Mouse (Mus musculus): ENCODE results near the gene Fbln2. TPM values are rescaled to one million over a fixed set of nuclear protein-coding genes. Genes with fewer than 3 reads are reported as not detected.
"Not testable (repeated sequence)": the region's sequence is repeated elsewhere in the genome, so short reads cannot be mapped to it uniquely, and the experiment has no call there.

Fbln2 gene
- 179 and 200 TPM in 2 replicates for polyA plus RNA-seq (2016; fragmentation: Nextera tagmentation; extraction: Ambion mirVana)

- H3K36me3 ChIP-seq; H3K9me3 ChIP-seq; H3K27me3 ChIP-seq; ATAC-seq (ENCODE audit: insufficient number of reproducible peaks, insufficient read depth, low FRiP score, low TSS enrichment): not testable (repeated sequence)
- Histone ChIP-seq H3K27ac (peak within 1 kb of the TSS; percentile 69), H3K4me3 (peak within 1 kb of the TSS; percentile 56), H3K4me2 (replicated peaks) (peak within 1 kb of the TSS; percentile 77), H3K4me1 (peaks cover 56% of the 10 kb centered on the region), H3K9ac (peak within 1 kb of the TSS; percentile 70)
These were observed at the start of gene Fbln2 for GRCm38 (mm10) chr6:91212155-91212554. Gene Fbln2, plus strand, starts transcription at chr6:91212455.

GRCm38 (mm10) chr6:91163195-91163911, 48.9 kb upstream of the Fbln2 start:
- no peaks in the 10 kb centered on the region for H3K9me3 ChIP-seq
- no peak overlapping the region for H3K9ac ChIP-seq
- peaks cover 24% of the 10 kb centered on the region for H3K4me1 ChIP-seq
- WGBS = 80% methylated on average over 5 of the region's 5 CpGs
- ATAC-seq (ENCODE audit: insufficient number of reproducible peaks, insufficient read depth, low FRiP score, low TSS enrichment) = no peak
- no peak overlapping the region for H3K27ac ChIP-seq
- no peak overlapping the region for H3K4me2 ChIP-seq (replicated peaks)
- H3K36me3 ChIP-seq = 0 out of 2 replicates have a peak, but pooled peaks cover 4% of the 10 kb centered on the region
- no peaks in the 10 kb centered on the region for H3K27me3 ChIP-seq
- H3K4me3 ChIP-seq = no peak overlapping the region

- Histone ChIP-seq H3K27me3 (no peaks in the 10 kb centered on the region), H3K27ac (no peak overlapping the region), H3K9ac (no peak overlapping the region), H3K4me3 (no peak overlapping the region), H3K9me3 (no peaks in the 10 kb centered on the region), H3K4me2 (replicated peaks) (no peak overlapping the region), H3K4me1 (peaks cover 12% of the 10 kb centered on the region), H3K36me3 (peaks cover 11% of the 10 kb centered on the region)
- ATAC-seq (ENCODE audit: insufficient number of reproducible peaks, insufficient read depth, low FRiP score, low TSS enrichment) = no peak
- 79% methylated on average over 2 of the region's 2 CpGs for WGBS
These were observed 47.7 kb upstream of the Fbln2 start for GRCm38 (mm10) chr6:91164584-91164983.

- 34% methylated on average over 3 of the region's 3 CpGs for WGBS
- H3K4me3 ChIP-seq = no peak overlapping the region
- H3K27ac ChIP-seq = no peak overlapping the region
- no peak overlapping the region for H3K9ac ChIP-seq
- peaks cover 11% of the 10 kb centered on the region for H3K36me3 ChIP-seq
- no peaks in the 10 kb centered on the region for H3K9me3 ChIP-seq
- no peaks in the 10 kb centered on the region for H3K27me3 ChIP-seq
- no peak for ATAC-seq (ENCODE audit: insufficient number of reproducible peaks, insufficient read depth, low FRiP score, low TSS enrichment)
- peaks cover 8% of the 10 kb centered on the region for H3K4me1 ChIP-seq
- H3K4me2 ChIP-seq (replicated peaks) = no peak overlapping the region
These were observed 47.0 kb upstream of the Fbln2 start for GRCm38 (mm10) chr6:91165210-91165609.

- Histone ChIP-seq H3K9me3 (no peaks in the 10 kb centered on the region), H3K4me2 (replicated peaks) (no peak overlapping the region), H3K4me3 (no peak overlapping the region), H3K36me3 (peaks cover 21% of the 10 kb centered on the region), H3K4me1 (no peaks in the 10 kb centered on the region), H3K9ac (no peak overlapping the region), H3K27me3 (no peaks in the 10 kb centered on the region), H3K27ac (no peak overlapping the region)
- no peak for ATAC-seq (ENCODE audit: insufficient number of reproducible peaks, insufficient read depth, low FRiP score, low TSS enrichment)
- 53% methylated on average over 3 of the region's 3 CpGs for WGBS
These were observed 44.4 kb upstream of the Fbln2 start for GRCm38 (mm10) chr6:91167828-91168227.

GRCm38 (mm10) chr6:91169129-91169528, 43.1 kb upstream of the Fbln2 start:
- no peak for ATAC-seq (ENCODE audit: insufficient number of reproducible peaks, insufficient read depth, low FRiP score, low TSS enrichment)
- no peaks in the 10 kb centered on the region for H3K9me3 ChIP-seq
- no peak overlapping the region for H3K4me2 ChIP-seq (replicated peaks)
- H3K4me1 ChIP-seq = no peaks in the 10 kb centered on the region
- H3K27me3 ChIP-seq = no peaks in the 10 kb centered on the region
- H3K9ac ChIP-seq = no peak overlapping the region
- peaks cover 26% of the 10 kb centered on the region for H3K36me3 ChIP-seq
- no peak overlapping the region for H3K4me3 ChIP-seq
- no peak overlapping the region for H3K27ac ChIP-seq
- 92% methylated on average over 8 of the region's 8 CpGs for WGBS

- no peak for ATAC-seq (ENCODE audit: insufficient number of reproducible peaks, insufficient read depth, low FRiP score, low TSS enrichment)
- Histone ChIP-seq H3K4me3 (no peak overlapping the region), H3K9me3 (no peaks in the 10 kb centered on the region), H3K4me2 (replicated peaks) (no peak overlapping the region), H3K27ac (no peak overlapping the region), H3K4me1 (no peaks in the 10 kb centered on the region), H3K9ac (no peak overlapping the region), H3K36me3 (peaks cover 28% of the 10 kb centered on the region), H3K27me3 (no peaks in the 10 kb centered on the region)
- WGBS = 80% methylated on average over 3 of the region's 3 CpGs
These were observed 40.8 kb upstream of the Fbln2 start for GRCm38 (mm10) chr6:91171396-91171895.

GRCm38 (mm10) chr6:91172381-91172780, 39.9 kb upstream of the Fbln2 start:
- Histone ChIP-seq H3K9ac (no peak overlapping the region), H3K4me2 (replicated peaks) (no peak overlapping the region), H3K9me3 (no peaks in the 10 kb centered on the region), H3K4me1 (no peaks in the 10 kb centered on the region), H3K4me3 (no peak overlapping the region), H3K27me3 (no peaks in the 10 kb centered on the region), H3K36me3 (peaks cover 28% of the 10 kb centered on the region), H3K27ac (no peak overlapping the region)
- 70% methylated on average over 2 of the region's 2 CpGs for whole genome bisulfite sequencing
- ATAC-seq (ENCODE audit: insufficient number of reproducible peaks, insufficient read depth, low FRiP score, low TSS enrichment) = no peak

- Histone ChIP-seq H3K4me1 (no peaks in the 10 kb centered on the region), H3K27me3 (no peaks in the 10 kb centered on the region), H3K4me3 (no peak overlapping the region), H3K4me2 (replicated peaks) (no peak overlapping the region), H3K9me3 (no peaks in the 10 kb centered on the region), H3K27ac (no peak overlapping the region), H3K36me3 (peaks cover 28% of the 10 kb centered on the region), H3K9ac (no peak overlapping the region)
- ATAC-seq (ENCODE audit: insufficient number of reproducible peaks, insufficient read depth, low FRiP score, low TSS enrichment) = 0 out of 2 replicates have a peak, but pooled peaks have one; percentile 26
- 49% methylated on average over 7 of the region's 7 CpGs for WGBS
These were observed 38.9 kb upstream of the Fbln2 start for GRCm38 (mm10) chr6:91173221-91173880.

GRCm38 (mm10) chr6:91174211-91174610, 38.0 kb upstream of the Fbln2 start:
- H3K27ac ChIP-seq = no peak overlapping the region
- H3K36me3 ChIP-seq = peaks cover 21% of the 10 kb centered on the region
- WGBS = 65% methylated on average over 3 of the region's 3 CpGs
- H3K4me3 ChIP-seq = no peak overlapping the region
- ATAC-seq (ENCODE audit: insufficient number of reproducible peaks, insufficient read depth, low FRiP score, low TSS enrichment) = no peak
- no peaks in the 10 kb centered on the region for H3K4me1 ChIP-seq
- H3K9ac ChIP-seq = no peak overlapping the region
- no peaks in the 10 kb centered on the region for H3K9me3 ChIP-seq
- no peak overlapping the region for H3K4me2 ChIP-seq (replicated peaks)
- no peaks in the 10 kb centered on the region for H3K27me3 ChIP-seq

GRCm38 (mm10) chr6:91180767-91181171, 31.5 kb upstream of the Fbln2 start:
- no peak overlapping the region for H3K9ac ChIP-seq
- no peaks in the 10 kb centered on the region for H3K27me3 ChIP-seq
- H3K4me2 ChIP-seq (replicated peaks) = peak overlapping the region; percentile 18; the same call in 1 of the 2 replicates
- H3K4me3 ChIP-seq = no peak overlapping the region
- H3K9me3 ChIP-seq = no peaks in the 10 kb centered on the region
- peak; percentile 71 for ATAC-seq (ENCODE audit: insufficient number of reproducible peaks, insufficient read depth, low FRiP score, low TSS enrichment)
- 23% methylated on average over 9 of the region's 9 CpGs for WGBS
- H3K27ac ChIP-seq = peak overlapping the region; percentile 90
- peaks cover 31% of the 10 kb centered on the region for H3K4me1 ChIP-seq
- H3K36me3 ChIP-seq = no peaks in the 10 kb centered on the region

GRCm38 (mm10) chr6:91181320-91181719, 30.9 kb upstream of the Fbln2 start:
- Histone ChIP-seq H3K9ac (no peak overlapping the region), H3K4me1 (peaks cover 31% of the 10 kb centered on the region), H3K4me2 (replicated peaks) (0 out of 2 replicates have a peak overlapping the region, but pooled peaks have one; percentile 18), H3K36me3 (no peaks in the 10 kb centered on the region), H3K27ac (peak overlapping the region; percentile 90), H3K9me3 (no peaks in the 10 kb centered on the region), H3K27me3 (no peaks in the 10 kb centered on the region), H3K4me3 (no peak overlapping the region)
- 54% methylated on average over 2 of the region's 2 CpGs for WGBS
- no peak for ATAC-seq (ENCODE audit: insufficient number of reproducible peaks, insufficient read depth, low FRiP score, low TSS enrichment)
